Mouse (Mus musculus): Measurements from ENCODE around the gene Irak4. TPM values are rescaled to one million over a fixed set of nuclear protein-coding genes. Genes with fewer than 3 reads are reported as not detected.

Gene Irak4
- polyA plus RNA-seq, 1 experiment, result 2.4 TPM

GRCm38 (mm10) chr15:94517913-94518491, 25.4 kb upstream of the Irak4 start:
- no peak overlapping the region for H3K4me3 ChIP-seq (ENCODE audit: low read depth, low read length)
- no peaks in the 10 kb centered on the region for H3K36me3 ChIP-seq (ENCODE audit: control insufficient read depth, insufficient read depth, low read length, poor library complexity, severe bottlenecking)
- no peaks in the 10 kb centered on the region for H3K27me3 ChIP-seq (ENCODE audit: control insufficient read depth, insufficient read depth, low read length, poor library complexity, severe bottlenecking)
- no peaks in the 10 kb centered on the region for H3K9me3 ChIP-seq (replicated peaks; ENCODE audit: control insufficient read depth, insufficient read depth, low read length, poor library complexity, severe bottlenecking)
- no peak overlapping the region for H3K9ac ChIP-seq (ENCODE audit: low read depth, poor library complexity, severe bottlenecking)
- no peak for TF ChIP-seq EP300 (IDR thresholded peaks at IDR 0.05; ENCODE audit: insufficient read depth, low read depth, low read length)
- H3K27ac ChIP-seq (ENCODE audit: insufficient read depth, low read length), result no peak overlapping the region
- H3K4me1 ChIP-seq (ENCODE audit: control insufficient read depth, insufficient read depth, low read length), result no peaks in the 10 kb centered on the region

GRCm38 (mm10) chr15:94520205-94520900, 23.1 kb upstream of the Irak4 start:
- Histone ChIP-seq H3K4me1 (ENCODE audit: control insufficient read depth, insufficient read depth, low read length) (no peaks in the 10 kb centered on the region), H3K36me3 (ENCODE audit: control insufficient read depth, insufficient read depth, low read length, poor library complexity, severe bottlenecking) (no peaks in the 10 kb centered on the region), H3K27me3 (ENCODE audit: control insufficient read depth, insufficient read depth, low read length, poor library complexity, severe bottlenecking) (no peaks in the 10 kb centered on the region), H3K9me3 (replicated peaks; ENCODE audit: control insufficient read depth, insufficient read depth, low read length, poor library complexity, severe bottlenecking) (no peaks in the 10 kb centered on the region), H3K9ac (ENCODE audit: low read depth, poor library complexity, severe bottlenecking) (no peak overlapping the region), H3K27ac (ENCODE audit: insufficient read depth, low read length) (no peak overlapping the region), H3K4me3 (ENCODE audit: low read depth, low read length) (no peak overlapping the region)
- no peak for TF ChIP-seq CTCF (IDR thresholded peaks at IDR 0.05; ENCODE audit: low read depth, low read length)
- no peak for TF ChIP-seq POLR2A (IDR thresholded peaks at IDR 0.05; ENCODE audit: insufficient read depth, low read length)
- no peak for TF ChIP-seq EP300 (IDR thresholded peaks at IDR 0.05; ENCODE audit: insufficient read depth, low read depth, low read length)

GRCm38 (mm10) chr15:94520959-94521358, 22.5 kb upstream of the Irak4 start:
- no peaks in the 10 kb centered on the region for H3K36me3 ChIP-seq (ENCODE audit: control insufficient read depth, insufficient read depth, low read length, poor library complexity, severe bottlenecking)
- no peak overlapping the region for H3K4me3 ChIP-seq (ENCODE audit: low read depth, low read length)
- no peaks in the 10 kb centered on the region for H3K4me1 ChIP-seq (ENCODE audit: control insufficient read depth, insufficient read depth, low read length)
- no peak overlapping the region for H3K9ac ChIP-seq (ENCODE audit: low read depth, poor library complexity, severe bottlenecking)
- no peaks in the 10 kb centered on the region for H3K27me3 ChIP-seq (ENCODE audit: control insufficient read depth, insufficient read depth, low read length, poor library complexity, severe bottlenecking)
- TF ChIP-seq EP300 (IDR thresholded peaks at IDR 0.05; ENCODE audit: insufficient read depth, low read depth, low read length) (no peak), POLR2A (IDR thresholded peaks at IDR 0.05; ENCODE audit: insufficient read depth, low read length) (no peak), CTCF (IDR thresholded peaks at IDR 0.05; ENCODE audit: low read depth, low read length) (no peak)
- H3K9me3 ChIP-seq (replicated peaks; ENCODE audit: control insufficient read depth, insufficient read depth, low read length, poor library complexity, severe bottlenecking), result no peaks in the 10 kb centered on the region
- no peak overlapping the region for H3K27ac ChIP-seq (ENCODE audit: insufficient read depth, low read length)

GRCm38 (mm10) chr15:94523251-94523650, 20.2 kb upstream of the Irak4 start:
- Histone ChIP-seq H3K4me1 (ENCODE audit: control insufficient read depth, insufficient read depth, low read length) (no peaks in the 10 kb centered on the region), H3K9ac (ENCODE audit: low read depth, poor library complexity, severe bottlenecking) (no peak overlapping the region), H3K4me3 (ENCODE audit: low read depth, low read length) (peak overlapping the region; percentile 46)

GRCm38 (mm10) chr15:94524956-94525355, 18.5 kb upstream of the Irak4 start:
- H3K9ac ChIP-seq (ENCODE audit: low read depth, poor library complexity, severe bottlenecking), result no peak overlapping the region
- TF ChIP-seq POLR2A (IDR thresholded peaks at IDR 0.05; ENCODE audit: insufficient read depth, low read length), result no peak
- TF ChIP-seq CTCF (IDR thresholded peaks at IDR 0.05; ENCODE audit: low read depth, low read length), result no peak
- no peak for TF ChIP-seq EP300 (IDR thresholded peaks at IDR 0.05; ENCODE audit: insufficient read depth, low read depth, low read length)
- no peaks in the 10 kb centered on the region for H3K27me3 ChIP-seq (ENCODE audit: control insufficient read depth, insufficient read depth, low read length, poor library complexity, severe bottlenecking)
- H3K4me1 ChIP-seq (ENCODE audit: control insufficient read depth, insufficient read depth, low read length), result no peaks in the 10 kb centered on the region
- H3K27ac ChIP-seq (ENCODE audit: insufficient read depth, low read length), result no peak overlapping the region
- no peaks in the 10 kb centered on the region for H3K36me3 ChIP-seq (ENCODE audit: control insufficient read depth, insufficient read depth, low read length, poor library complexity, severe bottlenecking)
- no peak overlapping the region for H3K4me3 ChIP-seq (ENCODE audit: low read depth, low read length)
- H3K9me3 ChIP-seq (replicated peaks; ENCODE audit: control insufficient read depth, insufficient read depth, low read length, poor library complexity, severe bottlenecking), result no peaks in the 10 kb centered on the region

More at GRCm38 (mm10) chr15:94523251-94523650, 20.2 kb upstream of the Irak4 start:
- TF ChIP-seq EP300 (IDR thresholded peaks at IDR 0.05; ENCODE audit: insufficient read depth, low read depth, low read length) (no peak), CTCF (IDR thresholded peaks at IDR 0.05; ENCODE audit: low read depth, low read length) (no peak), POLR2A (IDR thresholded peaks at IDR 0.05; ENCODE audit: insufficient read depth, low read length) (no peak)
- no peaks in the 10 kb centered on the region for H3K9me3 ChIP-seq (replicated peaks; ENCODE audit: control insufficient read depth, insufficient read depth, low read length, poor library complexity, severe bottlenecking)
- H3K36me3 ChIP-seq (ENCODE audit: control insufficient read depth, insufficient read depth, low read length, poor library complexity, severe bottlenecking), result no peaks in the 10 kb centered on the region
- no peaks in the 10 kb centered on the region for H3K27me3 ChIP-seq (ENCODE audit: control insufficient read depth, insufficient read depth, low read length, poor library complexity, severe bottlenecking)
- no peak overlapping the region for H3K27ac ChIP-seq (ENCODE audit: insufficient read depth, low read length)

- Histone ChIP-seq H3K9ac (ENCODE audit: low read depth, poor library complexity, severe bottlenecking) (no peak overlapping the region), H3K4me3 (ENCODE audit: low read depth, low read length) (no peak overlapping the region), H3K27ac (ENCODE audit: insufficient read depth, low read length) (no peak overlapping the region), H3K4me1 (ENCODE audit: control insufficient read depth, insufficient read depth, low read length) (no peaks in the 10 kb centered on the region), H3K27me3 (ENCODE audit: control insufficient read depth, insufficient read depth, low read length, poor library complexity, severe bottlenecking) (no peaks in the 10 kb centered on the region), H3K36me3 (ENCODE audit: control insufficient read depth, insufficient read depth, low read length, poor library complexity, severe bottlenecking) (no peaks in the 10 kb centered on the region; the same call in 1 of the 2 replicates), H3K9me3 (replicated peaks; ENCODE audit: control insufficient read depth, insufficient read depth, low read length, poor library complexity, severe bottlenecking) (no peaks in the 10 kb centered on the region)
- TF ChIP-seq POLR2A (IDR thresholded peaks at IDR 0.05; ENCODE audit: insufficient read depth, low read length) (no peak), EP300 (IDR thresholded peaks at IDR 0.05; ENCODE audit: insufficient read depth, low read depth, low read length) (no peak), CTCF (IDR thresholded peaks at IDR 0.05; ENCODE audit: low read depth, low read length) (no peak)
Observed at GRCm38 (mm10) chr15:94530519-94530918, 12.9 kb upstream of the Irak4 start.

Measured in ES-Bruce4 (cell line).